Mouse (Mus musculus): Measurements from ENCODE around the gene Ltk.

The Ltk gene

DNA sequence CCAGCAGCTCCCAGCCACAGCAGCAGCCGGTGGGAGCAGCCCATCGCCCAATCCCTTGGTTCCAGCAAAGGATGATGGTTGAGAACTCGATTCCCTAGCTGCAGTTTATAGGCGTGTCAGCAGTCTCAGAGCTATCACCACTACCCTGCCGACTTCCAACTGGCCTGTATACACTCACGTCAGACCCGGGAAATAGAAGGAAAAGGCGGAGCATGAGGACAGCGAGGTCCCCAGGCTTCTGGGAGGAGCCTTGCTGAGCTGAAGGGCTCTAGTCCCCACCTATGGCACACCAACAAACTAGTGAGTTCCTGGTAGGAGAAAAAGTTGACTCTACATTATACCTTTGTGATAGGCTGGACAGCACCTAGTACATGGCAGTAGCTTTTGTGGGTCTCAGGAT lies at the start of gene Ltk:
Gene Ltk (minus strand): TSS at position 181 of the 400 bp plus-strand sequence.
- DNase-seq: peak; percentile 6

DNA sequence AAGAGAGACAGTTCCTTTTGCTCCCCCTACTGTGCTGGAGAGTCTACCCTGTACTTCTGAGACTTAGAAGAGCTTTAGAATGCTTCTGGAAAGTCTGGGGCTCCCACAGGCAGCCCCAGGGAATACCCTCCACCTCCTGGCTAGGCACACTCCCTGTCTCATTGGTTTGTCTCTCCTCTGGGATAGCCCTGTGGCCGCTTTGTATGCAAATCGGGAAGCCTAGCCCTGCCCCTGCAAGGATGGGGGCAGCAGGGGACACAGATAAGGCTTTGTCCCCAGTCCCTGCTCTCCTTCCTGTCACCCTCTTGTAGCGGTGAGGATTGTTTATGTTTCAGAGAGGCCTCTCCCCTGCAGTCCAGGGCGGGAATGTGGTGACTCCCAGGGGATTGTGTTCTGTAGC lies 48.6 kb upstream of the Ltk start:
- peak; percentile 28 for DNase-seq

DNA sequence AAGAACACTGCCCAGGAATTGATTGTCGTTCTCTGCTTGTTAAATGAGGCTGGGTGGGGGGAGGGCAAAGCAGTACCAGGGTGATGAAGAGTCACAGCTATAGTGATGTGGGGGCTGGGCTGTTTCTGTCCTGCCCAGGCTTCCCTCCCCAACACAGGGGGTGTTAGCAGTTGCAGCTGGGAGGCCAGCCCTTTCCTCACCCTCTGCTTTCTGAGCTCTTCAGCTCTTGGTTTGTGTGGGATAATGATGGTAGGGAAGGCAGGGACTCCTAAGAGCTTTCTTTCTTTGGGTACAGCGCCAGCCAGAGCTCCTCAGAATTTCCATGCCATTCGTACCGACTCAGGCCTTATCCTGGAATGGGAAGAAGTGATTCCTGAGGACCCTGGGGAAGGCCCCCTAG lies 48.2 kb upstream of the Ltk start:
- no peak for DNase-seq

DNA sequence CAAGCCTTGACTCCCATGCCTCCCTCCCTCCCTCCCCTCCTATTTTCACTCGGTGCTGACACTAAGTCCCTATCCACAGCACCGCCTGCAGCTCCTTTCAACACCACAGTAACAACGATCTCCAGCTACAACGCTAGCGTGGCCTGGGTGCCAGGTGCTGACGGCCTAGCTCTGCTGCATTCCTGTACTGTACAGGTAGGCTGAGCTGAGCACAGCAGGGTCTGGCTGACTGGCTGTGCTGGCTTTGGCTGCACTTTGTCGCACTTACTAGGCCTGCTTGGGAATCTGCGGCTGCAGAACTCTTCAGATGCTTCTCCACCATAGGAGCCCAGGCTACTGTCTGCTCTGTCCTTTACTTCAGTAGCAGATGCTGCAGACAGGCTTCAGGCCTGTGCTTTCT lies 45.3 kb upstream of the Ltk start:
- DNase-seq: no peak

DNA sequence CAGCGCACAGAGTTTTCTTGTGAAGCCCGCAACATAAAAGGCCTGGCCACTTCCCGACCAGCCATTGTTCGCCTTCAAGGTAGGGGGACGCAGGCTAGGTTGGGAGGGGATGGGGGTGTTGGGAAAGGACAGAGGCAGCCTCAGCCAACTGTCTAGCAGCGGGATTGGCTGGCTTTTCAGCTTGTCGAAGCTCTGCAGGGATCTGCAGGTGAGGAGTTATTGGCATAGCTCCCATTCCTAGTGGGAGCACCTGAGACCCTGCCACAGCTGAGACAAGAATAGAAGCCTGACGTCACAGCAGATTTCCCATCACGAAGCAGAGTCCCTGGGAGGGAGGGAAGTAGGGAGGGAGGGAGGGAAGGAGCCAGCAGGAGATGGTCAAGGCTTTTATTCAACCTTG lies 44.5 kb upstream of the Ltk start:
- peak; percentile 21 for DNase-seq

DNA sequence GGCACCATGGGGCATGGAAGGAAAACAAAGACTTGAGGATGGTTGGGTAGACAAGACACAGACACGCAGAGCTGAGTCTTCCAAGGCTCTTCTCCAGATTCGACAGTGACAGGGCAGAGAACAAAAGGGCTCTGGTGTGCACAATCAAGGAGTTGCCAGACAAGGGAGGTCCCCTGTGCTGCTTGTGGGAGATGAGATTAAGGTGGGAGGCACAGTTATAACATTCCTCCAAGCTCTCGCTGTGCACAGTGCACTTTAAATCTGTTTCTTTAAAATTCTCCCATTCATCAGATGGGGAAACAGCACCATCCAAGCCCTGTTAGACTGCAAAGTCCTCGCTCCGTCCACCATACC lies 44.0 kb upstream of the Ltk start:
- no peak for DNase-seq

DNA sequence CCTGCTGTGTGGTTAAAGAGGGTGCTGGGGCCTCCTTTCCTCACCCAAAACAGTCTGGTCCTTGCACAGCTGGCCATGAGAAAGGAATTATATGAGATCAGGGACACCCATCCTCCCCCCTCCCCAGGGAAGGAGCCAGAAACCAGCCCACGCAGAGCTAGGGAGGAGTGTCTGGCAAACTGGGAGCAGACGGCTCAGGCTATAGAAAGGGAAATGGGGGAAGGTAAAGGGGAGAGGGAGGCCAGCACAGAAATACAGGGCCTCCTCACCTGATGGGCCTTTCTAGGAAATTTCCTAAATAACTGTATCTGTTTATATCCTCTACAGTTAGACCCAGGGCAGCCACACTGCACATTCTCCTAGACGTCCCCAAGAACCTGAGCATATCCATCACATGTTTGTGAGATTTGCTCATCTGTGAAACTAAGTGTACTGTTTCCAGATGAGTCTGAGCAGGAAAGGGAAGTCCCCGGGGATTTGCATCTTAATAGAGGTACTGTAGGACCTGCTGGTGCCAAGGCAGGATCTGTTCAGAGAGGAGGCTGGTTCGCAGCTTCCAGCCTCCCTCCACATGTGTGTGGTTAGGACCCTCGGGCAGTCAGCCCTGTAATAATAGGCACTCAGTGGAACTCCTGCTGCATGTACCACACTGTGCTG lies 43.5 kb upstream of the Ltk start:
- DNase-seq: peak; percentile 22

DNA sequence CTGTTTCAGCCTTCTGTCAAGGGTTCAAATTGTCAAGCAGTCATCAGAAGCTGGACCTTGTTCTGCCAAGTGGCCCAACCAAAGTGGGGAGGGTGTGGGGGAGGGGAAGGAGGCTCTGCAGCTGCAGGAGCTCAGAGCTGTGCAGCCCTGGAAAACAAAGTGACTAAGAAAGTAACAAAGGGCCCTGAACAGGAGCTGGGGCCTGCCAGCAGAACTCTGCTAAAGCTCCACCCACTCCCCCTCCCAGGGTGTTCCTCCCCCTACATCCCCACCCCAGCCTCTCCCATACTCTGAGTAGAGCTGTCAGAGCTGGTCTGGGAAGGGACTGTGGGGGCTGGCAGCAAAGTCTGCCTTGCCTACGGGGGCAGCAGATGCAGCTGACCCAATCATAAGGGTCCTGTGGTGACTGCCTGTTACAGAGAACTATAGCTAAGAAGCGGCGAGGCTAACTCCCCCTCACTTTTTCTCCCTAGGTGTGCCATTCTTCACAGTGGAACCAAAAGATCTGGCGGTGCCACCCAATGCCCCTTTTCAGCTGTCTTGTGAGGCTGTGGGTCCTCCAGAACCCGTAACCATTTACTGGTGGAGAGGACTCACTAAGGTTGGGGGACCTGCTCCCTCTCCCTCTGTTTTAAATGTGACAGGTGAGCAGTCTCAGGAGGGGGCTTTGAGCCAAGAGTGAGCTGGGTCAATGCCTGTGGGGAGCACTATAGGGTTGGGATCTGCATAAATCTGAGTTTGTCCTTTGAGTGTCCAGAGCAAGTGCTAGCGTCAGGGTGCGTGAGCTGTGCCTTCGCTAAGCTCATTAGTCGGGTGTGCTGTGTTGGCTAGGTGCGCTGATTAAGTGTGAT lies 42.8 kb upstream of the Ltk start:
- peak; percentile 76 for DNase-seq

DNA sequence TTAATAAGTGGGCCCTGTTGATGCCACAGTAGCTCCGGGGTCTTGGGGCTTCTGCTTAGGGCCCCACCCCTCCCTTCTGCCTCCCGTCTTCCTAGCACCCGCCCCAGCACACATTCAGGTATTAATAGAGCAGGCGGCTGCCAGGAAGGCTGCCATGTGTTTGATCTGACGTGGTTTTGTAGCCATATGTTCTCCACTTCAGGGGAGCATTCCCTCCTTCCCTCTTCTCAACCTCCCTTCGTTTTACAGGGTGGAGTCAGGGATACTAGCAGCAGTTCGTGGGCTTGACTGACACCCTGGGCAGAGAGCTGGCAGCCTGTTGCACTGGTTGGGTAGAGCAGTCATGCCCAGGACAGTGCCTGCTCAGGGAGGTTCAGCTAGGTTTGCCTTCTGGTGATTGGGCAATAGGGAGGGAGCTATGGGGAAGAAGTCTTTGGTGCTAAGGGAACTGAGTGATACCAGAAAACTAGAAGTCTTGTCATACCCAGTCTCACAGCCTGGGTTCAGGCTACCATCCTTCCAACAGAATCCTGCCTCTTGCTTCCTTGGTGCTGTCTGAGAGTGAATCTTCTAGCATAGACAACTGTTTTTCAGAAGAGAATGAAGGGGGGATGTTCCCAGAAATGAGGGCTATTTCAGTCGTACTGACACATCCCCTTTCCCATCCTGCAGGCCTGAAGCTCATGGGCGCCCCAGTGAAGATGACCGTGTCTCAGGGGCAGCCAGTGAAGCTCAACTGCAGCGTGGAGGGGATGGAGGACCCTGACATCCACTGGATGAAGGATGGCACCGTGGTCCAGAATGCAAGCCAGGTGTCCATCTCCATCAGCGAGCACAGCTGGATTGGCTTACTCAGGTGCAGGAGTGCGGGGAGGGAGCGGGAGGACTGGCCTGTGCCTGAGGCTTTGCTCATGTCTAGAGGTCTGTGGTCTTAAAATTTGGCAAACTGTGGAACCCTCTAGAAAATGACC lies 40.9 kb upstream of the Ltk start:
- DNase-seq: no peak

DNA sequence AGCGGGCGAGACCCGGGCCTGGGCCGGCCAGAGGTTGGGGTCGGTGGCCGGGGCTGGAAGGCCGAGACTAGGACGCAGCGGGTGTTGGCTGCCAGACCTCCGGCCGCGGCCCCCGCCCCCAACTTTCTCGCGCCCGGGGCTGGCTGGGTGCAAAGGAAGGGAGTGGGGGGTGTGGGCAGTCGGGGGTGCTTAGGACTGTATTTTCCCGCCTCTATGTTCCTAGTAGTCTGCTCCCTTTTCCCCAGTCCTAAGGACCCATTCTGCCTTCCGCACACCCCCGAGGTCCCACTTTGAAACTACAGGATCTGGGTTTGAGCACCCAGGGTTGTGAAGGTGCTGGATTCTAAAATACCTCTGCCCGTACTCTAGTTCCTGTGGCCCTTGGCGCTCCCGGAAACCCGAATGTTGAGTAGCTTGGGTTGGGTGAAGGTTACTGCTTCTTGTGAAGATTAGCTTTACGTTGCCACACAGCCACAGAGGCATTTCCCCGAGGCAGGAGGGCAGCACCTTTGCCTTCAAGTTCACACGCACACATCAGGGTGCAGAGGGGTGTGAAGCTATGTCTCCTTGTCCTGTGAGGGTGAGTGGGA lies 39.8 kb upstream of the Ltk start:
- peak; percentile 26 for DNase-seq

DNA sequence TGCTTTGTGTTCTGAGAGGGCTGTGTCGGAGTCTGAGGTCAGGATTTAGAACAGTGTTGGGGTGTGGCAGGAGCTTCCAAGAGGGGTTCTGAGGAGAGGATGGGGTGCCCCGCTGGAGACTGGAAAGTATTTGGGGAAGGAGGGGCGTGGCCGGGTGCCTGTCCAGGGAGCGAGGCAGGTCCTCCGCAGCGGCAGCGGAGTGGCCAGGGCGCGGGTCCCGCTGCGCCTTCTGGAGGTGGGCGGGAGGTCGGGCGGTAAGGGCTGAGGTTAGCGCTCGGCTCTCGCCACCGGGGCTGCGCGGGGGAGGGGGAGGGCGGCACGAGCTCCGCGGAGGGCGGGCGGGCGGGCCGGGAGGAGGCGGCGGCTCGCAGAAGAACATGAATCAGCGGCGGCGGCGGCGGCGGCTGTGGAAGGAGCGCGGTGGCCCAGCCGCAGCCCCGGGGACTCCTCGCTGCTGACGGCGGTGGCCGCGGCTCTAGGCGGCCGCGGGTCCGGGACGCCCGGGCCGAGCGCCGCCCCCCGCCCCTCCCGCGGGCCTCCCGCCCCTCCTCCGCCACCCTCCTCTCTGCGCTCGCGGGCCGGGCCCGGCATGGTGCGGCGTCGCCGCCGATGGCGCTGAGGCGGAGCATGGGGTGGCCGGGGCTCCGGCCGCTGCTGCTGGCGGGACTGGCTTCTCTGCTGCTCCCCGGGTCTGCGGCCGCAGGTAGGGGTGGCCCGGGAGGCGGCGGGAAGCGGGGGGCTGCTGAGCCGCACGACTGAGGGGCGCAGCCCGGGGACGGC lies 39.1 kb upstream of the Ltk start:
- peak; percentile 70 for DNase-seq

DNA sequence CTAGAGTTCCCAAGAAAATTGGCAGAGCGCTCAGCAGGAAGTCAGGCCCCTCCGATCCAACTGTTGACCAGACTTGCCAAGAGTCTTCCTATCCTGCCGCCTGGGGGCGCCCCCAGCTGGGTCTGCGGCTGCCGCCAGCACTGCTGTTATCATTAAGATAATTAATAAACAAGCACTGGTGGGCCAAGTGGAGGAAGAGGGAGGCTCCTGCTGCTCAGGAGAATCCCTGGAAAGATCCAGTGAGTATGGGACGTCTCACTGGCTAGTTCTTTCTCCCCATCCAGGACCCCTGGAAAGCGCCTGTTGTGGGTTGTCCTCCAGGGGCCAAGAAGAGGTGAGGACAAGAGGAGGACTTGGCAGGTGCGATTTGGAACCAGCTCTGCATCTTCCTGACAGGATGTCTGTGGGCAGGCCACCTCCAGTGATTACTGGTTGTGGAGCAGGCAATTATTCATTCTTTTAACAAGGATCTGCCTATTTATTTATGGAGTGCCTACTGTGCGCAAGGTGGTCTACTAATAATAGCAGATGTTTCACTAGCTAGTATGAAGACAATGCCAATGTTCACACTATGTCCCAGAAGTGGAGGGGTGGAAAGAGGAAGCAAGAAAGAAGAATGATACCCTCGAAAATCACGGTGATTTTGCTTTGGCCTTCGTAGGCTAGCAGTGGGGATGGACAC lies 38.2 kb upstream of the Ltk start:
- peak; percentile 82 for DNase-seq

DNA sequence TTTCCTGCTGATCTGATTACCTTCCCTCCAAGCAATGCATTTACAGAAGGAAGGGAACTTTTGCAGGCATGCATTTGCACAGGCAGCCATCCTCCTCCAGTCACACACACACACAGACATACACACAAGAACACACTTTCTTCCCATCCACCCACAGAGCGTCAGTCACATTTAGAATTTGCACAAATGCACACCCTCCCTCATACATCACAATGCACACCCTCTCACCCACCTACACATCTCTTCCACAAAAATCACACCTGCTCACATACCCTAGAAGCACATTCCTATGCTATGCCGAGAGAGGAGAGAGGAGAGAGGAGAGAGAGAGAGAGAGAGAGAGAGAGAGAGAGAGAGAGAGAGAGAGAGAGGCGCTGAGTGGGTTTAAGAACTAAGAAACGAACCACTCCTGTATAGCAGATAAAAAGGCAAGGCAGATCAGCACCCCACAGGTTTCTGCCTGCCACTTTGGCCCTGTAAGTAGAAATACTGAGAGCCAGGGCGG lies 37.1 kb upstream of the Ltk start, which contains the start of gene Tyro3:
Gene Tyro3 (plus strand): TSS at position 455 of the 505 bp plus-strand sequence.
- no peak for DNase-seq

DNA sequence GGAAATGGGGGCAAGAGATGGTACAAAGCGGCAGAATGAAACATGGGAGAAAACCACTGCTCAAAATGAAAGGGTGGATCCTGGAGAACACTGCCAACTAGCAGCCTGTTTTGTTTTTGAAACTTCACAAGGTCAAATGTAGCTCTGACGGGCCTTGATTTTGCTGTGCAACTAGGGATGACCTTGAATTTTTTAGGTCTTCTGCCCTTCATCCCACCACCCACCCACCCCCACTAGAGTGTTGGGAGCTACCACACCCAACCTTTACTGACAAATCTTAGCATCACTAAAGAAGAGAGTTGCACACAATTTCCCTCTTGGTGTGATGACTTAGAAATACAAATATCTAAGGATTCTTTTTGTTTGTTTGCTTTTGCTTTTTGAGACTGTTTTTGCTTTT lies 29.8 kb upstream of the Ltk start:
- DNase-seq: no peak

DNA sequence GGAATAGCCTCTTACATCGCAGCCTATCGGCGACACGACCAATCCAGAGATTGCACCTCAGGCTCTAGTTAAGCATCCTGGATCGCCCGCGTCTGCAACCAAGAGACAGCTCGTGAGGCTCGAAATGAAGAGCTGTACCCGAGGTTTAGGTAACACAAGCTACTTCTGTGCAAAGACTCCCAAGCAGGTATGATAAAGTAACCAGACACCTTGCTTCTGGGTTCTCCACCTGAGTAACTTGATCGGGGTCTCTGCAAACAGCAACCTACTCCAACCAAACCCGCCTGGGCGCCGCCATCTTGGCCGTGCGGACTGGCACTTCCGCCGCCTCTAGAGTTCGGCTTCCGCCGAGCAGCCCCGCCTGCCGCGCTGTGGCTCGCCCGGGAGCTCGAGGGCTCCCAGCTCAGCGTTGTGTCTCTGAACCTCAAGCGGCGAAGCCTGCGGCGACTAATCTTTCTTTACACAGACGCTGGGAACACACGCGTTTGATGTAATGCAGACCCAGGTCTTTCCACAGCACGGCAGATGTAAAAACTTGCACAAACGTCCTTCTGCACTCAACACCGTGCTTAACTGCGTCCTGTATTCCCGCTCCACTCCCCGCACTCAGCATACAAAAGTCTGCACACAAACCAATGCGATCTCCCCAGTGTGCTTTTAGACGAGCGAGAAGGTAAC lies 27.1 kb upstream of the Ltk start, which contains the start of gene Rpap1:
Gene Rpap1 (minus strand): TSS at position 332 of the 678 bp plus-strand sequence.
- peak; percentile 90 for DNase-seq

DNA sequence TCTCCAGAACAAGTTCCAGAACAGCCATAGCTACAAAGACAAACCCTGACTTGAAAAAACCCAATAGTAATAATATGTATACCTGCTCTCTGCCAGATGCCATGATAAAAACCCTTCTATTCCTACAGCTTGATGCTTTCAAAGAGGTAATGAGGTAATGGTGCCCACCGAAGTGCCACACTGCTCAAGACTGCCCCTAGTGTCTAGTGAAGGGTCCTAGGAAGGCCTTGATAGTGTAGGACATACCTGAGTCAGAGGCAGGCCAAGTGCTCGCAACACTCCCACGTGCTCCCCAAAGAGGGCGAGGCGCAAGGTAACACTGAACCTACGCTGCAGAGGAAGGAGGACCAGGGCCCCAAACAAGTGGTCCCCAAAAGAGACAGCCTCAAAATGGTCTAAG lies 7.0 kb upstream of the Ltk start:
- DNase-seq: peak; percentile 23

DNA sequence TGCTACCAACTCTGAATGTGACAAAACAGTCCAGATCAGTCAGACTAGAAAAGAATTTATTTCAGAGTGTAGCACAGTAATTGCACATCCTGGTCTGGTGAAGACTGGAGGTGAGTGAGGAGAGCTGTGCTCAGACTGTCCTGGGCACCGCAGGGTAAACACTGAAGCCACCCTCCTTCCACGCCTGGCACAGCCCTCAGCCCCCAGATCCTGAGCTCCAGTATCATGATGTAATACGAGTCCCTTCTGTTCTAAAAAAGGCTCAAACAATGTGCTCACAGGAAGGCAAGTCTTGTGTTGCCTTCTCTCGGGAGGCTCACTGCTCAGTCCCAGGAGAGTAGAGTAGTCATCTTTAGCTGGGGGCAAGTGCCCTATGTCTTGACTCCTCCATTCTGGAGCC lies 3.7 kb upstream of the Ltk start:
- no peak for DNase-seq

DNA sequence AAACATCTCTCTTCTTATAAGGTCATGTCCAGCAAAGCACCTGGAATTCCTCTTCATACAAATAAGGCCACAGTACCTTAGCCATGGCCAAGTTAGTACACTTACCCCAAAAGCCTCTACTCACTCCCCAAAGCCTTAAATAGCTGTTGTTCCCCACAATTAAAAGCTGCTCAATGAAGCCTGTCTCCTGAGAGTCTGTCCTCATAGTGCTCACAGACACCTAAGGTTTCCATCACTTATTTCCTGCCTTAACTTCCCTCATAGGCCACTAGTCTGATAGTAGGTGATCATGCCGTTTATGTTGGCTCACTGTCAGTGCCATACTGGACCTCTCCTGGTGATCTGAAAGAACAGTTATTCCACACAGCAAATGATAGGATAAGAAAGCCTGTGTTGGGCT lies 2.0 kb upstream of the Ltk start:
- DNase-seq: no peak

DNA sequence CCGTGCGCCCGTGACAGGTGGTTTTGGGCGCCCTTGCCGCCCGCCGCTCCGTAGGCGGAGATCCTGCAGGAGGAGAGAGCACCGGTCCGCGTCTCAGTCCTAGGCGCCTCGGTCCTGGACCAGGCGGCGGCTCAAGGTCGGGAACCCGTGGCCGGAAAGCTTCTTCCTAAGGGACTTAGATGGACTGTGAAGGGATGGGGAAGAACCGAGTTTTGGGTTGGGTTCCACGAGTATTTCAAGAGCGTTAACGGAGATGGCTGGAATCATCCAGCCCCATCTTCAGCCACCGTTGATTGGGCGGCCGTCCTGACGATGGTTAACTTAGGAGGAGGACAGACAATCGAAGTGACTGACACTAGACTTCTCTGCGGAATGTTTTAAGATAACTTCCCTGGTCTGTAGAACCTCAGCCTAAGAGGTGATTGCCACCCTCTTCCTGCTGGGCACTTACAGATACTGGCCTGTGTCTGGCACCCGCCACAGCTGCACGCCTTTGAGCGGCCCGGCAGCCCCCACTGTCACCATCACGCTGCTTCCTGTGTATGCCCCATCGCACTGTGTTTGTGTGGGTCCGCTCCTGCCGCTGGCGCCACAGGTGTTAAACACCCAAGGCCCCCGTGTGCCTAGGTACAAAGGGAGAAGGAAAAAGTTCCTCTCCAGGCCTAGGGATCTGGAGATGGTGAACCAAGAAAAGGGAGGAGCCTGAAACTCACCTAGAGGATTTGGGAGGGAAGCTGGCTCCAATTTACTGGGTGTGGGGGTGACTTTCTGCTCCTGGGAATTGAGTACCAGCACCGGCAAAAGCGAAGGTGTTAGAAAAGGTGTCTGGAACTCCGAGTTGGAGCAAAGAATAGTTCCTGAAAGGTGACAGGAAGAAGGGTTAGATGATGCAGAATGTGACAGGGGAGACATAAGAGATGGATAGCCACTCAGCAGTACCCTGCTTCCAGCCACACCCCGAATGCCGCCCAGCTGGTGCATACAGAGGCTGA lies 1.1 kb downstream of the Ltk start:
- peak; percentile 14 for DNase-seq
